ENCODE assay signal across 12 mouse cellular contexts in genomic region chr5:35397642-35398309, GRCm38 (mm10). TPM values are rescaled to one million over a fixed set of nuclear protein-coding genes. Genes with fewer than 3 reads are reported as not detected.
A peak's percentile ranks its signal among the peaks of the same experiment; 100 is the strongest.
DNase-seq lines count a peak whose midpoint lies in the region; ATAC-seq lines count a peak whose summit lies in the region.
"Had no signal": no experiment of that assay in that cellular context is flagged by ENCODE, and none has a peak within 500 bp of the region (broad histone marks: within the 10 kb centered on the region; RNA-seq: fewer than 3 reads in every experiment).

No protein-coding gene starts in this region.

- 0 out of 2 replicates have a peak, but pooled peaks have one; percentile 33 for ATAC-seq in lung, embryonic 15.5 days (ENCODE audit: borderline replicate concordance, extremely low read depth, low FRiP score, low TSS enrichment)
- ATAC-seq in intestine, embryonic 15.5 days, result no peak

- H3K27me3 ChIP-seq in heart, embryonic 10.5 days (ENCODE audit: insufficient read depth, poor library complexity, severe bottlenecking), result peaks cover 100% of the 10 kb centered on the region
- peaks cover 98% of the 10 kb centered on the region for H3K27me3 ChIP-seq in lung, embryonic 15.5 days
- H3K27me3 ChIP-seq in intestine, embryonic 15.5 days (replicated peaks), result peaks cover 95% of the 10 kb centered on the region

- intact Hi-C loops in heart, postnatal 14 days (cut with DNase I), result no loop called here

- H3K27ac ChIP-seq in heart, embryonic 10.5 days, result no peak overlapping the region
- H3K27ac ChIP-seq in lung, embryonic 15.5 days, result no peak overlapping the region
- no peak overlapping the region for H3K27ac ChIP-seq in intestine, embryonic 15.5 days
- H3K27ac ChIP-seq: liver, embryonic 15.5 days had no signal

- peak overlapping the region; percentile 30 for H3K4me2 ChIP-seq in lung, embryonic 15.5 days
- 0 out of 2 replicates have a peak overlapping the region, but pooled peaks have one; percentile 30 for H3K4me2 ChIP-seq in intestine, embryonic 15.5 days (replicated peaks)
- H3K4me2 ChIP-seq: liver, embryonic 15.5 days had no signal

- no peaks in the 10 kb centered on the region for H3K36me3 ChIP-seq in heart, embryonic 10.5 days
- H3K36me3 ChIP-seq in lung, embryonic 15.5 days, result no peaks in the 10 kb centered on the region
- no peaks in the 10 kb centered on the region for H3K36me3 ChIP-seq in intestine, embryonic 15.5 days
- H3K36me3 ChIP-seq: liver, embryonic 15.5 days had no signal

- peak overlapping the region; percentile 42 for H3K4me3 ChIP-seq in heart, embryonic 10.5 days
- H3K4me3 ChIP-seq in lung, embryonic 15.5 days, result peak overlapping the region; percentile 4; the same call in 1 of the 2 replicates
- H3K4me3 ChIP-seq in intestine, embryonic 15.5 days (replicated peaks), result no peak overlapping the region
- H3K4me3 ChIP-seq: liver, embryonic 15.5 days had no signal

- no peak overlapping the region for H3K9ac ChIP-seq in lung, embryonic 15.5 days
- no peak overlapping the region for H3K9ac ChIP-seq in intestine, embryonic 15.5 days
- H3K9ac ChIP-seq: liver, embryonic 15.5 days had no signal

- peaks cover 21% of the 10 kb centered on the region for H3K4me1 ChIP-seq in heart, embryonic 10.5 days
- H3K4me1 ChIP-seq in lung, embryonic 15.5 days, result peaks cover 10% of the 10 kb centered on the region; the same call in 1 of the 2 replicates
- H3K4me1 ChIP-seq in intestine, embryonic 15.5 days (replicated peaks), result peaks cover 9% of the 10 kb centered on the region
- H3K4me1 ChIP-seq: liver, embryonic 15.5 days had no signal

- no peak for DNase-seq in heart, embryonic 10.5 days (ENCODE audit: low spot score)
- DNase-seq in heart, postnatal 14 days, result no peak
- DNase-seq in lung, postnatal 14 days, result no peak
- peak; percentile 58 for DNase-seq in retina, embryonic 14.5 days (ENCODE audit: low spot score)
- DNase-seq in urinary bladder, postnatal 36 days (ENCODE audit: low spot score in 2 of 2), result no peak
- no peak for DNase-seq in cerebellum, postnatal 14 days
- DNase-seq: embryo, embryonic 11 days had no signal

- under 1% methylated on average over 46 of the region's 52 CpGs for WGBS in heart, embryonic 10.5 days
- WGBS in lung, embryonic 15.5 days, result 1% methylated on average over 43 of the region's 52 CpGs
- WGBS in intestine, embryonic 15.5 days, result 2% methylated on average over 52 of the region's 52 CpGs

- no peaks in the 10 kb centered on the region for H3K9me3 ChIP-seq in heart, embryonic 10.5 days
- H3K9me3 ChIP-seq in lung, embryonic 15.5 days, result no peaks in the 10 kb centered on the region
- no peaks in the 10 kb centered on the region for H3K9me3 ChIP-seq in intestine, embryonic 15.5 days
- H3K9me3 ChIP-seq: liver, embryonic 15.5 days had no signal

RNA-seq across cellular contexts. Expression of gene Hmx1, which starts 8.9 kb away (rescaled TPM):
- 0.30 and 0.41 TPM in 2 replicates for polyA plus RNA-seq in heart, embryonic 10.5 days (2016; fragmentation: Nextera tagmentation; extraction: Ambion mirVana)
- not detected for total RNA-seq in heart, postnatal 14 days (2021)
- polyA plus RNA-seq in lung, embryonic 15.5 days (2015; fragmentation: Nextera tagmentation; extraction: Ambion mirVana), result 0.10 and 0.27 TPM in 2 replicates
- 0.09 and 0.18 TPM in 2 replicates for polyA plus RNA-seq in intestine, embryonic 15.5 days (2015; fragmentation: Nextera tagmentation; extraction: Ambion mirVana)
- total RNA-seq: heart, adult 8-10 months had no signal
- polyA plus RNA-seq: C2C12; liver, embryonic 15.5 days had no signal
